Mouse (Mus musculus) layer of hippocampus, adult 9-10 months (tissue): Measurements from ENCODE around the gene Unc13c.

Experiments used
- DNase-seq: peaks from one replicate; pipeline ENCODE4 v3.0.0; 2022; ENCODE audit warnings: low spot score

Gene Unc13c

DNA sequence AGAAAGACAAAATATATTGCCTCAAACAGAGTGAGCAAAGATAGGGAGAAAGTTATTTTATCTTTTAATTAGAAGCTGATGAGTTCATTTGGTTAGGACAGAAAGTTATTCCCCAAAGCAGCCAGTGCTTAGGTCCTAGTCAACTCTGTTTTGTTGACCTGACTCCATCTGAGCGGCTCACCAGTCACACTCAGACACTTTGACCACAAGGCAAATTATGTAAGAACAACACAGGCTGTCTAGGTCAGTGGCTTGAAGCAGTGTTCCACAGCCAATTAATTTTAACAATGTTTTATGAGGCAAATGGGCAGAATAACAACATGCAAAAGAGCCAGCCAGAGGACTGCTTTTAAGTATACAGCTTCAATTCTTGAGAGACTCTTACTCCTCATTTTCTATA lies 343.6 kb downstream of the Unc13c start:
- DNase-seq: no peak

DNA sequence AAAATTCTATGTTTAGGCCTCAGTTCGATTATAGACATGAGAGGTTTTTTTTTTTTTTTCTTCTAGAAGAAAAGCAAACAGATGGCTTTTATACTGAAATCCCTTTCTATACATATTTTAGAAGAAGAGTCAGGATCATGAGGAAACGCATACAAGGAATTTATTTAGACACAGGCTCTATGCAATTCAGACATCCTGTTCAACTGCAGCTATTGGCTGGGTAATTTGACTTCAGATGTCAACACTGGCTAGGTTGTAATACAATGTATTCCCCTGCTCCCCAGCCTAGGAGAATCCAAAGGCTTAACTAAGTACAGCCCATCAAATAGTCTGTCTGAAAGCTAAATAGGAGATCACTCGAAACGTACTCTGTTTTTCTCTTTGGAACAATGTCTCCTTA lies 355.9 kb downstream of the Unc13c start:
- DNase-seq: no peak

DNA sequence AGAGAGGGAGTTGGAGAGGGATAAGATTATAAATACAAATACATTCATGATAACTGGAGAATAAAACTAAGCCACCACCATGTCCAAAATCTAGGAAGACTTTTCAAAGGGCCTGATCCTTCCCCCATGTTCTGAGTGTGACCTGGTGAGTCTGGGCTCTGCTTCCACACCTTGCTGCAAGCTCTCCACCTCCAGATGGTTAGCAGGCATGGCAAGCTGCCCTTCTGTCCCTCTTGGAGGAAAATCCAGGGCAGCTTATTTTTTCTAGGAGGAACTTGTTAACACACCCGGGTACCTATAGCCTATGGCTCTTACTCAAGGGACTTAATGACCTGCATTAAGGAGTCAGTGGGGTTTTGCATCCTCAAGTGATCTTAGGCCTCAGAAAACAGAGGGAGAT lies 364.8 kb downstream of the Unc13c start:
- DNase-seq: no peak

DNA sequence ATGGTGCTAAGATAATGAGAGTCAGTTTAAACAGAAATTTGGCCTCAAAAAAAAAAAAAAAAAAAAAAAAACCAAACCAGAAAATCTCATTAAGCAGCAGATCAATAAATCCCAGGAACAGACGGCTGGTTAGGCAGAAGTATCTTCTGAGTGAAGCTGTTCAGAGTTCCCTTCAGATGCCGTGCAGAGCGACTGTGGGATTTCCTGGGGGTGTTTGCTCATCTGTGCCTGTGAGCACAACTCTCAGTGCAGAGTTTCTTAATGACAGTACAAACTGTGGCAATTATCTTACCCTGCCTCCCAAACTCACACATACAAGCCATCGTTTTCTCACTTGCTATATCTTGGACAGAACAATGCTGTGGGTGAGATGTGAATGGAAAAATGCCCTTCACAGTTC lies 403.2 kb downstream of the Unc13c start:
- DNase-seq: peak; percentile 7

DNA sequence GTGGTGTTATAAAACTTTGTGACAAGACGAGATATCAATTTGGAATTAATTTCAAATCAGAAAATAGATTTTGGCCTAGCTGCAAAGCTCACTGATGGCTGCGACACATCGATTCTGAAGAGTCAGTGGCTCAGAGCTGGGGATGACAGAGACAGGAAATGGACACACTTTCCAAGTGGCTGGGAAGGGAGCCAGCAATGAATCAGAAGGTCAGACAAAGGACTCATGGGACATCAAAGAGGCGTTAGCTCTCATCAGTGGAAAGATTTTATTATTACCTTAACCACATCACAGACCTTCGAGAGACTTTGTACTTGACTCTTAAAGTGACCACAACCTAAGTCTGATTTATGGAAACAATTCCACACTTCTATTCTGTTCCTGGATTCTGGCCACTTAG lies 408.7 kb downstream of the Unc13c start:
- DNase-seq: no peak

DNA sequence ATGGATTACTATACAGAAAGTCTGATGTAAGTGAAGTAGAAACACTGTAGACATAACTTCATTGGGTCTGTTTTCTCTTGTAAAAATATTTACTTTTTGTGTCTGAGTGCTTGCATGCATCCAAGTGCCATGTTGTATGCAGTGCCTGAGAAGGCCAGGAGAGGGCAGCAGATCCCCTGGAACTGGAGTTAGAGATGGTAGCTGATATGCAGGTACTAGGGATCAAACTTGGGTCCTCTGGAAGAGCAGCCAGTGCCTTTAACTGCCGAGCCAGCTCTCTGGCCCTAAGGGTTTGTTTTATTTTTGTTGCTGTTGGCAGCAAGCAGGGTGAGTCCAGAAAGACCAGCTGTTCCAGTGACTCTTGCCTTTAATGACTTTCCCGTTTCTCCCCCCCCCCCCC lies 411.0 kb downstream of the Unc13c start:
- peak; percentile 21 for DNase-seq

DNA sequence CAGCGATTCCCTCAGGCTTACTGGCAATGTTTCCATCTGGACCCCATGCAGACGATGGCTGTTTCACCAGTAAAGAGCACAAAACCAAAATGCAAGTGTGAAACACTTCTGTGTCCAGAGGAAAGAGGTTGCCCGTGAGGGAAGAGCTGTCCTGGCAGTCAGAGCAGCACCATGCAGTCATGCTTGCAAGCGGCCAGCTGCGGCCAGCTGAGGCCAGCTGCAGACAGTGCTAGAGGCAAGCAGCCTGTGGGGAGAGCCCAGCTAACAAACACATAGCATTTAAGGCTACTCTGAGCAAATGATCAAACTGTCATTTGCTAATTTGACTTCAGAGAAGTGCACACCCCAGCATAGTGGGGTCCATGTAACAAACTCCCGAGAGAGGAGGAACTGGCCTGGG lies 413.4 kb downstream of the Unc13c start:
- no peak for DNase-seq

DNA sequence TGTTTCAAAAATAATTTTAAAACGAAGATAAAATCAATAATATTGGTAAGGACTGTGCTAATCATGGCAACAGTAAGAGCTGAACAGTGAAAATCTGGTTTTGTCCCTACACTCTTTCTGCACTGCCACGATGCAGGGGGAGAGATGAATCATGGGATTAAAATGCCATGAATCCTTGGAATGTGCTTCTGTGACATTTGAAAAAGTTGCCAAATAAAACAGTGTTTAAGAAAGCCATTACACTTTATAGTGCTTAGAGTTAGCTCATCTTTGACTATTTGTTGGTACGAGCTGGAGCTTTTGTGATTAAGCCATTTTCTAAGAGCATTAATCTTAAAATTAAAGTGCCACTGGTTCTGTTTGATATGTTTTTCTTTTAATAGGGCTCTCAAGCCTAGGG lies 496.2 kb downstream of the Unc13c start:
- no peak for DNase-seq

DNA sequence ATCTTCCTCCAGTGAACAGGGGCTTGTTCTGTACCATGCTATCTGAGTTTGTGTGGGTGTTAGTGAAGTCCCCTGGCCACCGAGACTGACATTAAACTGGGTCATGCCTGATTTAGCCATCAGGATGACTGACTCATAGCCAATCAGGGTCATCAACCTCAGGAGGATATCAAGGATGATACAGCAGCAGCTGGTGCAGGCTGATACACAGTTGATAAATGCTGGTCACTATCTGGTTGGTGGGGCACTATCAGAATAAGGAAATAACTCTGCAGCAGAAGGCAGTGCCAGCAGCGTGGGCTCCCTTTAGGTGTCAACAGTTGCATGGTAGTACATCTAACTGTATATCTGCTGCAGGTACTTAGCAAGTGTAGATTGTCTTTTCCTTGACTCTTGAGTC lies 506.7 kb downstream of the Unc13c start:
- DNase-seq: no peak

DNA sequence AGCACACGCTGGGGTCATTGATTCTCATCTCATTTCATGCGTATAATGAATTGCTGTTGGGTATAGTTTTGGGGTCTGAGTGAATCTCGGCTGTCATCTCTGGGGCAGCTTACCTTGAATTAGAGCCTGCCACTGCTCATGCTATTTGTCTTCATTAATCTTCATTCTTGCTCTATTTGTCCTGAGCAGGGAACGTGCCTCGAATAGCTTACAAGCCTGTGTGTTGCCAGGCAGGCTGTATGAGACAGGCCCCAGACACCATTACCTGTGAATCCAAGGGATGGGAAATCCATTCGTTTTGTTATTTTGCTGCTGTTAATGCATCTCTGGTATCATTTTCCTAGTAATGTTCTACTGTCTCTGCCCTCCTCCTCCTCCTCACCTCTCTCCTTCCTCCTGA lies 518.8 kb downstream of the Unc13c start:
- DNase-seq: no peak

DNA sequence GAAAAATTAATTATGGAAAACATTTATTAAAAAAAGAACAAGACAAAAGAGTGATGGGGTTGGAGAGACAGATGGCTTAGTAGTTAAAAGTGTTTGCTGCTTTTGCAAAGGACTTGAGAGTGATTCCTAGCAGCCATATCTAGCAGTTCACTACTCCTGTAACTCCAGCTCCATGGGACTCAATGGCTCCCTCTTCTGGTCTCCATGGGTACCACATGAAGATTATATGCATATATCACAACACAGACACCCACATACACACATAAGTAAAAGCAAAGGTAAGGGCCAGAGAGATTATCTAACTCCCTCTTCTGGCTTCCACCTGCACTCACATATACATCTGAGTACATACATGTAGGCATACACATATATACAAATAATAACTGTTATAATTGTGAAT lies 519.5 kb downstream of the Unc13c start:
- no peak for DNase-seq

DNA sequence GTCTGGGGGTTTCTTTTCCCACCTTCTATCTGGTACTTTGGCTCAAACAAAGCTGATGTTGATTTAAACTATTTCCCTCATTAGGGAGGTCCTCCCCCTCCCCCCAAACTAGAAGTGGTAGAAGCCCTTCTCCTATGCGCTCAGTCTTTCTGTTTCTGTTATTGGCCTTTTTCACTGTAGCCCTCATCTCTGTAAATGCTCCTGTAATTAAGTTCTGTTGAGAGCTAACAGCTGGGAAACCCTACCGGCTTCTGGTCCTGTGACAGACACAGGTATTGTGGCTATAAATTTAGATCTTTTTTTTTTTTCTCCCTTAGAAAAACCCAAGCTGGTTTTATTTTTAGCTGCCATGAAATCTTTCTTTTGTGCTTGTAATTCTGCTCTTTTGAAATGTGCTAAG lies 536.8 kb downstream of the Unc13c start:
- DNase-seq: no peak
